Mouse (Mus musculus) right cerebral cortex, postnatal 4 days (tissue): ENCODE data around the gene Gm28269.

Experiments
- DNase-seq: peaks from one replicate; pipeline ENCODE4 v3.0.0-alpha.2; 2022

Gm28269 gene

GRCm38 (mm10) chrX:21744997-21745396 lies at the start of gene Gm28269:
Gene Gm28269, minus strand, starts transcription at chrX:21745097.
- no peak for DNase-seq

GRCm38 (mm10) chrX:21716885-21717284 lies 28.0 kb downstream of the Gm28269 start:
- no peak for DNase-seq

- no peak for DNase-seq
Observed at GRCm38 (mm10) chrX:21715293-21715692, 29.6 kb downstream of the Gm28269 start.

- no peak for DNase-seq
Observed at GRCm38 (mm10) chrX:21714829-21715228, 30.1 kb downstream of the Gm28269 start, which contains the start of gene Slc6a14. Gene Slc6a14, plus strand, starts transcription at chrX:21714896.

- DNase-seq, result no peak
Observed at GRCm38 (mm10) chrX:21704470-21704869, 40.4 kb downstream of the Gm28269 start.

- DNase-seq, result no peak
Observed at GRCm38 (mm10) chrX:21701646-21702045, 43.3 kb downstream of the Gm28269 start.

GRCm38 (mm10) chrX:21695687-21696086 lies 49.2 kb downstream of the Gm28269 start:
- no peak for DNase-seq

- no peak for DNase-seq
Observed at GRCm38 (mm10) chrX:21695220-21695619, 49.7 kb downstream of the Gm28269 start.
